Mouse (Mus musculus): ENCODE measurements at regions not wholly inside any gene's neighbourhood (a gene's known extent, or its start where the extent isn't known, plus 50 kb on each side); places are given as distances from the start of the nearest gene placed in this dataset.
A peak's percentile ranks its signal among the peaks of the same experiment; 100 is the strongest.

GRCm38 (mm10) chr5:101441782-101442181 lies 223.0 kb downstream of the Nkx6-1 start:
- no peaks in the 10 kb centered on the region for H3K36me3 ChIP-seq (ENCODE audit: control insufficient read depth, insufficient read depth, low read length)
- DNase-seq (ENCODE audit: low spot score): no peak
- ATAC-seq (ENCODE audit: insufficient number of reproducible peaks, low FRiP score, low TSS enrichment, low read depth): no peak
- no peak overlapping the region for H3K4me3 ChIP-seq (ENCODE audit: low read depth, low read length)
- H3K9ac ChIP-seq (ENCODE audit: low read length): no peak overlapping the region
- H3K27me3 ChIP-seq (ENCODE audit: control insufficient read depth, insufficient read depth, low read length): no peaks in the 10 kb centered on the region
- H3K4me1 ChIP-seq (ENCODE audit: control insufficient read depth, insufficient read depth, low read length): no peaks in the 10 kb centered on the region
- 90% methylated on average over 1 of the region's 1 CpGs for WGBS
- no peak overlapping the region for H3K4me2 ChIP-seq (ENCODE audit: low read depth, severe bottlenecking)
- no peaks in the 10 kb centered on the region for H3K9me3 ChIP-seq (ENCODE audit: control insufficient read depth, low read length)
- no peak overlapping the region for H3K27ac ChIP-seq (replicated peaks; ENCODE audit: low read depth, low read length)

DNA sequence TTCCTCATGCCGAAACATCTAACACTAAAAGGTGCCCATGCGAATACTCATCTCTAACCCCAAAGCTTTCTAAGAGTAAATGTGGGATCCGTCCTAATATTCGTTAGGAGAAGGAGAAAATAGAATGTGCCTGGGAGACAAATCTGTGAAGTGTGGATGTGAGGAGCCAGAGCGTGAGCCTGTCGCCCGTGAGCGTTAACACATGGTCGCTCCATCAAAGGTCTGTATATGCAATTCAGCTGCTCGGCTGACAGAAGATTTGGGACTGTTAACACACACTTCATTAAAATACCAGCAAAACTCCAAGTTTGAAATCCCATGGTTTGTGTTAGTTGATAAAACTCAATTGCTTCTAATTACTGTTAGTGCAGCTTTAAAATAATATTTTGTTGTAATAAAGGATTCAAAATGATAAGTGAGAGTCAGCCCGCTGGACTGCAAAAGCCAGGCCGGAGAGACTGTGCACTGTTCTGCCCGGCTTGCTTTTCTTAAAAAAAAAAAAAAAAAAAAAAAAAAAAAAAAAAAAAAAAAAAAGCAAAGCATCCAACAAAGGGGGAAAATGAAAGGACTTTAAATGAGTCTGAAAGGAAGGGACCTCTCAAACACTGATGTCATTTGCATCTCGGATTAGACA lies 227.0 kb downstream of the Nkx6-1 start:
- WGBS: 71% methylated on average over 14 of the region's 14 CpGs

DNA sequence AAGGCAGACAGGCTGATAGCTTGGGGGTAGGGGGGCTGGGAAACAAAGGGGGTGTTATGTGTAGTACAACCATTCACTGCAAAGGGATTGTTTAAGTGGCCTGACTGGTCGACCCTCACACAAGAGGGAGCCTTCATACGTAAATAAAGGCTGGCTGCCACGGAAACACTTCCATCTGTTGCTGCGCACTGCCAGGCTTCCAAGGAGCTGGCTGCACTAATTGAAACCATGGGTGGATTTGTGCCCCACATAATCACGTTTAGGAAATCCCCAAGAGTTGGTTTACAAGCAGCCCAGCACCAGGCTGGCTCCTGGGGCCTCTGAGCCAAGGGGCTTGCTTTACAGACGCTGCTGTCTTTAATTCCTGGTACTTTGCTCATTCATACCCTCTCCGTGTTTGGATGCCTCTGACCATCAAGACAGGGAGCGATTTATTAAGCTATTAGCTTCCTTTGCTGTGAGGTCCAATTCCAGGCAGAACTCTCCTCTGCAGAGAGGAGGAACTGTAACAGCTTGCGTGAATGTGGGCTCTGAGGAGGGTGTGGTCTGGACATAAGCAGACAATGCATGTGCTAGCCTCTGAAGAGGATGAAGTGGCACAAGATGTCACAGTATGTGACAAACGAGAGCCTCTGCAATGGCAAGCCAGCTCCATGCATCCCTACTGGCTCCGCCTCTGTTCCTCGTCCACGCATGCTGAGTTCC lies 238.6 kb downstream of the Nkx6-1 start:
- WGBS: 13% methylated on average over 13 of the region's 13 CpGs
- H3K27ac ChIP-seq (replicated peaks; ENCODE audit: low read depth, low read length): peak overlapping the region; percentile 57
- H3K36me3 ChIP-seq (ENCODE audit: control insufficient read depth, insufficient read depth, low read length): no peaks in the 10 kb centered on the region
- DNase-seq (ENCODE audit: low spot score) (peak; percentile 80), ATAC-seq (ENCODE audit: insufficient number of reproducible peaks, low FRiP score, low TSS enrichment, low read depth) (peak; percentile 89)
- peak overlapping the region; percentile 25 for H3K4me2 ChIP-seq (ENCODE audit: low read depth, severe bottlenecking)
- no peak overlapping the region for H3K9ac ChIP-seq (ENCODE audit: low read length)
- H3K9me3 ChIP-seq (ENCODE audit: control insufficient read depth, low read length): no peaks in the 10 kb centered on the region
- H3K4me1 ChIP-seq (ENCODE audit: control insufficient read depth, insufficient read depth, low read length): peaks cover 12% of the 10 kb centered on the region
- no peaks in the 10 kb centered on the region for H3K27me3 ChIP-seq (ENCODE audit: control insufficient read depth, insufficient read depth, low read length)
- no peak overlapping the region for H3K4me3 ChIP-seq (ENCODE audit: low read depth, low read length)

More for the DNA sequence above, 227.0 kb downstream of the Nkx6-1 start:
- H3K4me3 ChIP-seq (ENCODE audit: low read depth, low read length): no peak overlapping the region
- no peaks in the 10 kb centered on the region for H3K4me1 ChIP-seq (ENCODE audit: control insufficient read depth, insufficient read depth, low read length)
- H3K27ac ChIP-seq (replicated peaks; ENCODE audit: low read depth, low read length): no peak overlapping the region
- DNase-seq (ENCODE audit: low spot score) (no peak), ATAC-seq (ENCODE audit: insufficient number of reproducible peaks, low FRiP score, low TSS enrichment, low read depth) (no peak)
- no peaks in the 10 kb centered on the region for H3K36me3 ChIP-seq (ENCODE audit: control insufficient read depth, insufficient read depth, low read length)
- no peak overlapping the region for H3K4me2 ChIP-seq (ENCODE audit: low read depth, severe bottlenecking)
- H3K9ac ChIP-seq (ENCODE audit: low read length): no peak overlapping the region
- no peaks in the 10 kb centered on the region for H3K9me3 ChIP-seq (ENCODE audit: control insufficient read depth, low read length)
- no peaks in the 10 kb centered on the region for H3K27me3 ChIP-seq (ENCODE audit: control insufficient read depth, insufficient read depth, low read length)

DNA sequence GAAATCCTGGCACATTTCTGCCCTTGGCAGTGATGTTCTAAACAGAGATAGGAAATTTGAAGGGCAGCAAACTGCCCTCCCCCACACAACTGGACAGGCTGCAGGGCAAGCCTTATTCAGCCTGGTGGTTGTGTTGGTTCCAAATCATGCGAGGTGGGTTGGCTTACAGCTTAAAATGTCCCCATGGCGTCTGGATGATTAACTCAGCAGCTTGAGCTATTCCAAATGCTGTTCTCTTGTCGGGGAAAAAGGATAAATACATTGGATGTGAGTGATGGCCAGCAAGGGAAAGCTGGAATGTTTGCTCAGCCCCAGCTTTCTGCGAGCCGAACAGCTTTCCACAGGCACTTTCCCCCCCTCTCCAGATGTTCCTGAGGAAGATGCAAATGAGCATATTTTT lies 280.5 kb downstream of the Nkx6-1 start:
- Histone ChIP-seq H3K4me2 (ENCODE audit: low read depth, severe bottlenecking) (no peak overlapping the region), H3K27ac (replicated peaks; ENCODE audit: low read depth, low read length) (no peak overlapping the region), H3K27me3 (ENCODE audit: control insufficient read depth, insufficient read depth, low read length) (no peaks in the 10 kb centered on the region), H3K9me3 (ENCODE audit: control insufficient read depth, low read length) (no peaks in the 10 kb centered on the region), H3K9ac (ENCODE audit: low read length) (no peak overlapping the region), H3K4me1 (ENCODE audit: control insufficient read depth, insufficient read depth, low read length) (no peaks in the 10 kb centered on the region), H3K36me3 (ENCODE audit: control insufficient read depth, insufficient read depth, low read length) (no peaks in the 10 kb centered on the region), H3K4me3 (ENCODE audit: low read depth, low read length) (no peak overlapping the region)
- DNase-seq (ENCODE audit: low spot score) (no peak), ATAC-seq (ENCODE audit: insufficient number of reproducible peaks, low FRiP score, low TSS enrichment, low read depth) (no peak)
- WGBS: 71% methylated on average over 5 of the region's 5 CpGs

DNA sequence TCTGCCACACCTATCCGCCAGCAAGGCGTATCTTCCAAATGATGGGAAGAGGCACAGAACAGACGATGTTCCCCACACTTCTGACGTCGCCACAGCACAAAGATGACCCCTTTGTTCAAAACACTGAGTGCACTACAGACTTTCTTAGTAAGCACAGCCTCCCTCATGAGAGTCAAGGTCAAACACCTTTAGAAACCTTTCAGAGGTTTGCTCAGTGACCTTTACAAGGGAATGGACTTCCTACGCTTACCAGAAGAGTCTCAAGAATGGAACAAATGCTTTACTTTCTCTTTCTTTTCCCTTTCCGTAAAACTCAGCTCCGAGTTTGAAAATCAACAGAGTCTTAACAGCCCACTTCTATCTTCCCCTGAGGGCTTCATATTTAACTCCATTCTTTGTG lies 283.4 kb downstream of the Nkx6-1 start:
- no peak for ATAC-seq (ENCODE audit: insufficient number of reproducible peaks, low FRiP score, low TSS enrichment, low read depth)
- H3K9me3 ChIP-seq (ENCODE audit: control insufficient read depth, low read length): no peaks in the 10 kb centered on the region
- no peak overlapping the region for H3K27ac ChIP-seq (replicated peaks; ENCODE audit: low read depth, low read length)
- DNase-seq (ENCODE audit: low spot score): no peak
- H3K4me2 ChIP-seq (ENCODE audit: low read depth, severe bottlenecking): no peak overlapping the region
- H3K27me3 ChIP-seq (ENCODE audit: control insufficient read depth, insufficient read depth, low read length): no peaks in the 10 kb centered on the region
- H3K4me3 ChIP-seq (ENCODE audit: low read depth, low read length): no peak overlapping the region
- no peak overlapping the region for H3K9ac ChIP-seq (ENCODE audit: low read length)
- 87% methylated on average over 8 of the region's 8 CpGs for WGBS
- no peaks in the 10 kb centered on the region for H3K36me3 ChIP-seq (ENCODE audit: control insufficient read depth, insufficient read depth, low read length)
- no peaks in the 10 kb centered on the region for H3K4me1 ChIP-seq (ENCODE audit: control insufficient read depth, insufficient read depth, low read length)

DNA sequence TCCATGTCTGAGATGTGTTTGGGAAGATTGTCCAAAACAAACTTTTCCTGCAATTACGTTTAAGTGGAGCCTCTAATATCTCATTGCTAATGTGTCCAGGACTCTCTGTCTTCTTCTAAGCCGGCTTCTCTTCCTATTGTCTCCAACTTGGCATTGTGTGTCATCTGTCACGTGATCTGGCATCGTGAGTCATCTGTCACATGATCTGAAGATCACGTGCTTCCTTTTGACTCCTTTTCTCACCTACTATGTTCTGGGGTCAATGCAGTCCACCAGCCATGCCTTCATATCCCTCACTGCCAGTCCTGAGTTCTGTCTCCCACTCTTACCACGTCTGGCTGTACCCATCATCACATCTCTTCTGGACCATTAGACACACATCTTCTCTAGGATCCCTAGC lies 288.1 kb downstream of the Nkx6-1 start:
- Histone ChIP-seq H3K9me3 (ENCODE audit: control insufficient read depth, low read length) (no peaks in the 10 kb centered on the region), H3K4me3 (ENCODE audit: low read depth, low read length) (no peak overlapping the region), H3K27ac (replicated peaks; ENCODE audit: low read depth, low read length) (no peak overlapping the region), H3K27me3 (ENCODE audit: control insufficient read depth, insufficient read depth, low read length) (no peaks in the 10 kb centered on the region), H3K36me3 (ENCODE audit: control insufficient read depth, insufficient read depth, low read length) (no peaks in the 10 kb centered on the region), H3K4me2 (ENCODE audit: low read depth, severe bottlenecking) (no peak overlapping the region), H3K9ac (ENCODE audit: low read length) (no peak overlapping the region), H3K4me1 (ENCODE audit: control insufficient read depth, insufficient read depth, low read length) (no peaks in the 10 kb centered on the region)
- ATAC-seq (ENCODE audit: insufficient number of reproducible peaks, low FRiP score, low TSS enrichment, low read depth) (no peak), DNase-seq (ENCODE audit: low spot score) (no peak)
- 89% methylated on average over 6 of the region's 6 CpGs for WGBS

GRCm38 (mm10) chr5:101374129-101374528 lies 290.7 kb downstream of the Nkx6-1 start:
- H3K4me3 ChIP-seq (ENCODE audit: low read depth, low read length): no peak overlapping the region
- H3K27ac ChIP-seq (replicated peaks; ENCODE audit: low read depth, low read length): no peak overlapping the region
- H3K4me2 ChIP-seq (ENCODE audit: low read depth, severe bottlenecking): no peak overlapping the region
- H3K9me3 ChIP-seq (ENCODE audit: control insufficient read depth, low read length): no peaks in the 10 kb centered on the region
- WGBS: 82% methylated on average over 2 of the region's 2 CpGs
- H3K36me3 ChIP-seq (ENCODE audit: control insufficient read depth, insufficient read depth, low read length): no peaks in the 10 kb centered on the region
- no peak for ATAC-seq (ENCODE audit: insufficient number of reproducible peaks, low FRiP score, low TSS enrichment, low read depth)
- no peak overlapping the region for H3K9ac ChIP-seq (ENCODE audit: low read length)
- no peak for DNase-seq (ENCODE audit: low spot score)
- H3K4me1 ChIP-seq (ENCODE audit: control insufficient read depth, insufficient read depth, low read length): no peaks in the 10 kb centered on the region
- H3K27me3 ChIP-seq (ENCODE audit: control insufficient read depth, insufficient read depth, low read length): no peaks in the 10 kb centered on the region

DNA sequence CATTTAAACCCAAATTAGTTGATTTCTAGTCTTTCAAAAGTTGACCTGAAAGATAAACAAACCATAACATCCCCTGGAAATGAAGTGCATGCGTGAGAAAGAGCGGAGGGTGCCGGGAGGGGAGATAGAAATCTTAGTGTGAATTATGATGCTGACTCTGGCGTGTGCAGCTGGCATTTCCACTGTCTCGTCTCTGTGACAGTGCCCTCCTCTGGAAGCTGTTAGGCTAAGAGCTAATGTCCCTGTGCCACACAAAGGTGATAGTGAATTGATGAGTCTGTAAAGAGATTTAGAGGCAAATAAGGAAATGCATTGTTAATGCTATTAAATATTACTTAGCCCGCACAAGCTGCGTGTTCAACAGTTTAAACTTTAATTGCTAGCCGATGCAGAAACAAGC lies 292.6 kb downstream of the Nkx6-1 start:
- Histone ChIP-seq H3K27ac (replicated peaks; ENCODE audit: low read depth, low read length) (no peak overlapping the region), H3K9me3 (ENCODE audit: control insufficient read depth, low read length) (no peaks in the 10 kb centered on the region), H3K4me3 (ENCODE audit: low read depth, low read length) (no peak overlapping the region), H3K9ac (ENCODE audit: low read length) (no peak overlapping the region), H3K27me3 (ENCODE audit: control insufficient read depth, insufficient read depth, low read length) (no peaks in the 10 kb centered on the region), H3K4me2 (ENCODE audit: low read depth, severe bottlenecking) (no peak overlapping the region), H3K36me3 (ENCODE audit: control insufficient read depth, insufficient read depth, low read length) (no peaks in the 10 kb centered on the region), H3K4me1 (ENCODE audit: control insufficient read depth, insufficient read depth, low read length) (no peaks in the 10 kb centered on the region)
- WGBS: 70% methylated on average over 8 of the region's 8 CpGs
- DNase-seq (ENCODE audit: low spot score) (no peak), ATAC-seq (ENCODE audit: insufficient number of reproducible peaks, low FRiP score, low TSS enrichment, low read depth) (no peak)
